Mouse (Mus musculus) forebrain, embryonic 14.5 days (tissue): ENCODE data around the gene Olfr1415. TPM values are rescaled to one million over a fixed set of nuclear protein-coding genes. Genes with fewer than 3 reads are reported as not detected.

Source experiments
- ATAC-seq: fragments of 200-750 bp; cut with Nextera tagmentation; 2 replicates; pipeline ENCODE4 v1.8.0; 2017; ENCODE audit warnings: mild to moderate bottlenecking, moderate library complexity
- DNase-seq: peaks from one replicate; pipeline ENCODE4 v3.0.0-alpha.2; 2015; ENCODE audit warnings: low spot score
- H3K27ac ChIP-seq: fragments of 300-500 bp; sonication (generic); 2 replicates; pipeline ENCODE4 v1.5.1; 2014; ENCODE audit warnings: low read depth, mild to moderate bottlenecking, control low read depth, low read length, moderate library complexity
- H3K27me3 ChIP-seq: fragments of 300-500 bp; sonication (generic); replicated peaks from 2 replicates; pipeline ENCODE4 v1.6.1; 2014; ENCODE audit warnings: low read length, control low read depth, mixed read lengths; ENCODE audit not compliant: control insufficient read depth, insufficient read depth
- H3K36me3 ChIP-seq: fragments of 300-500 bp; sonication (generic); 2 replicates; pipeline ENCODE4 v1.6.1; 2014; ENCODE audit warnings: low read length, control low read depth; ENCODE audit not compliant: control insufficient read depth, insufficient read depth
- H3K4me1 ChIP-seq: fragments of 300-500 bp; sonication (generic); 2 replicates; pipeline ENCODE4 v1.6.1; 2014; ENCODE audit warnings: antibody characterized with exemption, low read length, control low read depth; ENCODE audit not compliant: control insufficient read depth, insufficient read depth
- H3K4me2 ChIP-seq: fragments of 300-500 bp; sonication (generic); 2 replicates; pipeline ENCODE4 v1.6.1; 2014; ENCODE audit warnings: mild to moderate bottlenecking, control low read depth, low read length
- H3K4me3 ChIP-seq: fragments of 300-500 bp; sonication (generic); 2 replicates; pipeline ENCODE4 v1.5.1; 2014; ENCODE audit warnings: low read depth, low read length, control low read depth
- H3K9ac ChIP-seq: fragments of 300-500 bp; sonication (generic); 2 replicates; pipeline ENCODE4 v1.6.1; 2014; ENCODE audit warnings: mild to moderate bottlenecking, low read length, control low read depth, moderate library complexity
- H3K9me3 ChIP-seq: fragments of 300-500 bp; sonication (generic); replicated peaks from 2 replicates; pipeline ENCODE4 v1.6.1; 2016; ENCODE audit warnings: low read length, control low read depth, mixed read lengths; ENCODE audit not compliant: control insufficient read depth
- WGBS: fragments of 180-500 bp; shearing (Covaris S2); extraction: QIAGEN DNeasy Blood & Tissue Kit; methylation state at CpG from one replicate; pipeline ENCODE4 v1.1.7; 2014; 5-methylcytosine and 5-hydroxymethylcytosine counted together
- microRNA-seq: library from miRNA; unstranded; fragments of <30 nt; microRNA quantifications from one replicate; pipeline ENCODE4, GENCODE M21; 2016
- polyA plus RNA-seq: library from polyadenylated mRNA; unstranded; fragments of >200 nt; fragmentation: Nextera tagmentation; extraction: Ambion mirVana; gene quantifications from 2 replicates; pipeline ENCODE4 v1.2.1, GENCODE M21; 2014

Olfr1415 gene
- polyA plus RNA-seq, 1 experiment from 2014 or later, result not detected

DNA sequence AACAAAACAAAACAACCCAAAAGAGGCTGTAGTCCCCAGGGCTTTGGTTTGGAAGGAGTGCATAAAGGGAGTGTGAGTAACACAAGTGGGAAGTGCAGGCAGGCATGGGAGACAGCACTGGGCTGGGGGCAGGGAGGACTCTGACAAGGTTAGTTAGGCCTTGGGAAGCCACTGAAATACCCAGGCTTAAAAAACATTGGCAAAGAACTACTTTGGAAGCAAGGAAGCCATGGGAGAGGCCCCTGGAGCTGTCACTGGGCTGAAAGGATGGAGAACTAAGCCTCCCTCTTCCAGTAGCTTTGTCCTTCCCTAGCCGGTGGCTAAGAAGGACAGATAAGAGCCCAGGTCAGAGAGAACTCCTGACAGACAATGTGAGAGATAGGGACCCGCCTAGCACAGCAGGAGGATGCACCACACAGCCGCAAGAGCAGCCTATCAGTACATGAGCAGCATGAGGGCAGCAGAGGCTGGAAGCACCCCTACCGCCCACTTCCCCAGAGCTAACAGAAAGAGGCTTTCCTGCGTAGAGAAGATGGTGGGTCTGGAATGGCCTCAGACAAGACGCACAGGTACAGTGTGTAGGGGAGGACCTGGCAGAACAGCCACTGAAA is 54.3 kb downstream of the Olfr1415 start:
- H3K27ac ChIP-seq, result no peak overlapping the region
- no peaks in the 10 kb centered on the region for H3K9me3 ChIP-seq
- H3K4me2 ChIP-seq, result no peak overlapping the region
- no peak overlapping the region for H3K4me3 ChIP-seq
- no peak overlapping the region for H3K9ac ChIP-seq
- ATAC-seq (no peak), DNase-seq (no peak)
- no peaks in the 10 kb centered on the region for H3K27me3 ChIP-seq
- H3K36me3 ChIP-seq, result peaks cover 65% of the 10 kb centered on the region
- peaks cover 19% of the 10 kb centered on the region; the same call in 1 of the 2 replicates for H3K4me1 ChIP-seq
- 69% methylated on average over 6 of the region's 6 CpGs for WGBS

- no peak for ATAC-seq
These were observed 55.7 kb downstream of the Olfr1415 start for GRCm38 (mm10) chr1:92440066-92440750.

More at GRCm38 (mm10) chr1:92440066-92440750, 55.7 kb downstream of the Olfr1415 start:
- 89% methylated on average over 9 of the region's 9 CpGs for WGBS
- H3K4me2 ChIP-seq, result no peak overlapping the region
- no peaks in the 10 kb centered on the region for H3K9me3 ChIP-seq
- peaks cover 20% of the 10 kb centered on the region; the same call in 1 of the 2 replicates for H3K4me1 ChIP-seq
- DNase-seq, result no peak
- peaks cover 53% of the 10 kb centered on the region for H3K36me3 ChIP-seq
- H3K4me3 ChIP-seq, result no peak overlapping the region
- no peak overlapping the region for H3K9ac ChIP-seq
- no peaks in the 10 kb centered on the region for H3K27me3 ChIP-seq
- no peak overlapping the region for H3K27ac ChIP-seq

Small RNA genes lying within 50 kb of the gene (microRNA-seq; reads per million reads assigned to microRNA genes)
- 4.2 reads per million, percentile 23 among the genes with 10 or more reads in this experiment for gene Mir6900

Other genes with a start within 250 kb of the Olfr1415 start
- 304 and 311 TPM in 2 replicates for gene Ndufa10, start 22.2 kb downstream of the Olfr1415 start, polyA plus RNA-seq
- not detected in 2 replicates for gene Olfr1416, start 11.0 kb downstream of the Olfr1415 start, polyA plus RNA-seq
- gene Olfr1414, start 22.6 kb upstream of the Olfr1415 start, polyA plus RNA-seq, result not detected in 2 replicates
- not detected in 2 replicates for gene Olfr1413, start 75.2 kb upstream of the Olfr1415 start, polyA plus RNA-seq
- gene Olfr1412, start 89.7 kb upstream of the Olfr1415 start, polyA plus RNA-seq, result not detected in 2 replicates
- gene Olfr1411, start 98.3 kb upstream of the Olfr1415 start, polyA plus RNA-seq, result not detected in 2 replicates
- not detected in 2 replicates for gene Olfr1410, start 109.7 kb upstream of the Olfr1415 start, polyA plus RNA-seq
- gene Olfr12, start 121.7 kb upstream of the Olfr1415 start, polyA plus RNA-seq, result not detected in 2 replicates
- 509 and 677 TPM in 2 replicates for gene Cops9, start 145.9 kb upstream of the Olfr1415 start, polyA plus RNA-seq
- 0.11 TPM in 1 of 2 replicates, not detected in the other for gene Otos, start 152.7 kb upstream of the Olfr1415 start, polyA plus RNA-seq